Mouse (Mus musculus) megakaryocyte, embryonic 14.5 days (primary cell): ENCODE data around the gene Mprip. TPM values are rescaled to one million over a fixed set of nuclear protein-coding genes. Genes with fewer than 3 reads are reported as not detected.

ENCODE experiments used
- H3K27me3 ChIP-seq: replicated peaks from 2 replicates; pipeline ENCODE3; 2012; ENCODE audit warnings: inconsistent platforms
- H3K36me3 ChIP-seq: replicated peaks from 2 replicates; pipeline ENCODE3; 2012; ENCODE audit warnings: low read length, inconsistent platforms, mixed read lengths
- H3K4me1 ChIP-seq: 2 replicates; pipeline ENCODE4 v1.6.1; 2012; ENCODE audit warnings: inconsistent platforms
- H3K4me3 ChIP-seq: replicated peaks from 2 replicates; pipeline ENCODE3; 2012; ENCODE audit warnings: moderate library complexity, mild to moderate bottlenecking, inconsistent platforms
- H3K9me3 ChIP-seq: 2 replicates; pipeline ENCODE4 v1.6.1; 2012; ENCODE audit warnings: inconsistent platforms
- FLI1 ChIP-seq: IDR thresholded peaks from 2 replicates; pipeline ENCODE4 v1.6.1; 2012; ENCODE audit warnings: low read length, inconsistent platforms, mixed read lengths
- GATA1 ChIP-seq: IDR thresholded peaks from 3 replicates; pipeline ENCODE4 v1.6.1; 2012; ENCODE audit warnings: mixed read lengths, low read length, inconsistent platforms, borderline replicate concordance
- polyA plus RNA-seq: library from polyadenylated mRNA; stranded (reverse); fragments of >175 nt; gene quantifications from 2 replicates; pipeline ENCODE4 v1.2.3, GENCODE M21; 2012; ENCODE audit warnings: low replicate concordance; ENCODE audit not compliant: insufficient read depth

The Mprip gene
- polyA plus RNA-seq, 1 experiment: 37.2 TPM

- Histone ChIP-seq H3K27me3 (no peaks in the 10 kb centered on the region), H3K36me3 (peaks cover 86% of the 10 kb centered on the region), H3K9me3 (no peaks in the 10 kb centered on the region), H3K4me3 (no peak overlapping the region), H3K4me1 (peaks cover 41% of the 10 kb centered on the region)
- no peak for TF ChIP-seq FLI1
- no peak for TF ChIP-seq GATA1
These were observed 156.8 kb downstream of the Mprip start for GRCm38 (mm10) chr11:59817916-59818315.

- Histone ChIP-seq H3K4me1 (peaks cover 45% of the 10 kb centered on the region), H3K4me3 (no peak overlapping the region), H3K9me3 (no peaks in the 10 kb centered on the region), H3K36me3 (peaks cover 98% of the 10 kb centered on the region), H3K27me3 (no peaks in the 10 kb centered on the region)
- TF ChIP-seq FLI1 (no peak), GATA1 (no peak)
These were observed 160.5 kb downstream of the Mprip start for GRCm38 (mm10) chr11:59821625-59822024.

Other genes starting within 250 kb of the Mprip start
- gene Jmjd4, start 211.3 kb upstream of the Mprip start, polyA plus RNA-seq: 2.6 and 3.6 TPM in 2 replicates
- gene Snap47, start 210.1 kb upstream of the Mprip start, polyA plus RNA-seq: 9.9 and 18.6 TPM in 2 replicates
- 0.07 TPM in 1 of 2 replicates, not detected in the other for gene Zfp867, start 188.8 kb upstream of the Mprip start, polyA plus RNA-seq
- gene Zkscan17, start 134.6 kb upstream of the Mprip start, polyA plus RNA-seq: 13.6 and 19.8 TPM in 2 replicates
- gene Nlrp3, start 119.7 kb upstream of the Mprip start, polyA plus RNA-seq: 0.41 and 0.84 TPM in 2 replicates
- 2.2 TPM in 1 of 2 replicates, not detected in the other for gene Olfr222, start 85.1 kb upstream of the Mprip start, polyA plus RNA-seq
- not detected in 2 replicates for gene Olfr223, start 68.0 kb upstream of the Mprip start, polyA plus RNA-seq
- 0.43 TPM in 1 of 2 replicates, not detected in the other for gene Pld6, start 126.3 kb downstream of the Mprip start, polyA plus RNA-seq
- 12.2 and 19.0 TPM in 2 replicates for gene Flcn, start 148.7 kb downstream of the Mprip start, polyA plus RNA-seq
- gene Nt5m, start 178.1 kb downstream of the Mprip start, polyA plus RNA-seq: 42.2 and 46.8 TPM in 2 replicates
- gene Cops3, start 178.5 kb downstream of the Mprip start, polyA plus RNA-seq: 9.1 and 21.7 TPM in 2 replicates